Mouse (Mus musculus): Measurements from ENCODE around the gene Sptbn4. TPM values are rescaled to one million over a fixed set of nuclear protein-coding genes. Genes with fewer than 3 reads are reported as not detected.

Sptbn4 gene
- polyA plus RNA-seq, 1 experiment from 2014 or later: 0.45 TPM

DNA sequence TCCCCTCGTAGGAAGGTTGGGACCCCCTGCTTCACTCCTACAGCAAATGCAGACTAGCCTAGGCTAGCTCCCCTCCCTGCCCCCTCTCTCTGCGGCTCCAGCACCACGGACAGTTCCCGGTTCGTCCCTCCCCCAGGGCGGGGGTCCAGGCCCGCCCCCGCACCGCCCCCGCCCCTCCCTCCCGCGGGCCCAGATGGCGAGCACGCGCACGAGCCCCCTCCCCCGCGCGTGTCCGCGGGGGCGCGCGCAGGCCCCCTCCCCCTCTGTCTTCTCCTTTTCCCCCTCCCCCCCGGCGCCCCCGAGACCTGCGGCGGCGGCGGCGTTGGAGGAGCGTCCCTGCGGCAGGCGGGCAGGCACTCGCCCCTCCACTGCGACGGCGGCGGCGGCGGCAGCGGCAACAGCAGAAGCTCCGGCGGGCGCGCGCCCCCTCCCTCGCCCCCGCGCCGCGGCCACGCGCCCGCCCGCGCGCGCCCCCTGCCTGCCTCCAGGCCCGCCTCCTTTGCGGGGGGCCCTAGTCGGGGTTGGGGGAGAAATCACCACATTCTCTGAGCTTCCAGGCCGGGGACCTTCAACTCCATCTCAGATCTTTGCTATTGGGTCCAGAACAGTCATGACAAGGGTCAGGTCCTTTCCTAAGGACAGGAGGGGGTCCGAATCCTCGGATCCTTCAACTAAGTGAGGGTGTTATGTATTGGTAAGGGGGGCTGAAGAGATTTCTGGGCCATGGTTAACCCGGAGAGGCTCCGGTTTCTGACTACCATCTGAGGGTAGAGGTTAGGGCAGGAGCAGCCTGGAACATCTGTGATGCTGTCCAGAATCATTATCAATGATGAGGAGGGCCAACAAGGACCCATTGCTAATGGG is 51.1 kb downstream of the Sptbn4 start:
- peaks cover 66% of the 10 kb centered on the region for H3K27me3 ChIP-seq (replicated peaks)
- H3K36me3 ChIP-seq: no peaks in the 10 kb centered on the region
- peak overlapping the region; percentile 50 for H3K4me3 ChIP-seq (replicated peaks)
- H3K9ac ChIP-seq: no peak overlapping the region
- H3K27ac ChIP-seq: no peak overlapping the region
- H3K4me2 ChIP-seq: peak overlapping the region; percentile 82
- ATAC-seq (ENCODE audit: insufficient read depth, low FRiP score, low read depth): no peak
- peaks cover 10% of the 10 kb centered on the region for H3K4me1 ChIP-seq
- no peaks in the 10 kb centered on the region for H3K9me3 ChIP-seq
- WGBS: 2% methylated on average over 35 of the region's 68 CpGs

DNA sequence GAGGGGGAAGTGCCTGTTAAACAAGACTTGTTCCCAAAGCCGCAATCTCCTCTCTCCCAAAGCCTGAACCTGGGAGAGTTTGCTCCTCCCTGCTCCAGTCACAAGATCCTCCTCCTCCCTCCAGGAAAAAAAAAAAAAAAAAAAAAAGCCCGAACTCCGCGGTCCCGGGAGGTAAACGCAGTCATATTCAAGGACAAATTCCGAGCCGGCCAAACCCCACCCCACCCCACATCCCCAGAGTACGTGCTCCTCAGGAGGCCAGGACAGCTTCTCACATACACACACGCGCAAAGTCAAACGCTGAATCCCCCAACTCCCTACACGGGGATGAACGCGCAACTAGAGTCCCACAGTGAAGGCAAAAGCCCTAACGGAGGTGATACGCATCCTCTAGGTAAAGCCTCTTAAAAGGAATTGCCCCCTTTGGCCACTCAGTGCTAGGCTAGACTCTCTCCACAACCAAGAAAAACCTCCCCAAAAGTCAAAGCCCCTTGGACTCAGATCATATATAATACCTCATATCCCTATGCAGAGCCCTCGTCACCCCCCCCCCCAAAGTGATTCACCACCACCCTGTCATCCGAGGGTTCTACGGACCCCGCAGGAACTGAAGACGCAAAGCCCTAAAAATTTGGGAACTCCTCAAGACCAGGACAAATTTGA is 51.8 kb downstream of the Sptbn4 start:
- Histone ChIP-seq H3K4me2 (peak overlapping the region; percentile 82), H3K4me3 (replicated peaks) (peak overlapping the region; percentile 50), H3K27ac (no peak overlapping the region), H3K4me1 (peaks cover 10% of the 10 kb centered on the region), H3K36me3 (no peaks in the 10 kb centered on the region), H3K9me3 (no peaks in the 10 kb centered on the region), H3K9ac (no peak overlapping the region), H3K27me3 (replicated peaks) (peaks cover 66% of the 10 kb centered on the region)
- no peak for ATAC-seq (ENCODE audit: insufficient read depth, low FRiP score, low read depth)
- WGBS: 4% methylated on average over 21 of the region's 22 CpGs

GRCm38 (mm10) chr7:27391416-27391815 is 56.1 kb downstream of the Sptbn4 start:
- H3K27me3 ChIP-seq (replicated peaks): peaks cover 48% of the 10 kb centered on the region
- WGBS: 35% methylated on average over 16 of the region's 16 CpGs
- no peak overlapping the region for H3K4me2 ChIP-seq
- H3K9ac ChIP-seq: no peak overlapping the region
- ATAC-seq (ENCODE audit: insufficient read depth, low FRiP score, low read depth): no peak
- H3K9me3 ChIP-seq: no peaks in the 10 kb centered on the region
- no peak overlapping the region for H3K27ac ChIP-seq
- H3K4me3 ChIP-seq (replicated peaks): no peak overlapping the region
- H3K4me1 ChIP-seq: peaks cover 7% of the 10 kb centered on the region
- H3K36me3 ChIP-seq: no peaks in the 10 kb centered on the region

DNA sequence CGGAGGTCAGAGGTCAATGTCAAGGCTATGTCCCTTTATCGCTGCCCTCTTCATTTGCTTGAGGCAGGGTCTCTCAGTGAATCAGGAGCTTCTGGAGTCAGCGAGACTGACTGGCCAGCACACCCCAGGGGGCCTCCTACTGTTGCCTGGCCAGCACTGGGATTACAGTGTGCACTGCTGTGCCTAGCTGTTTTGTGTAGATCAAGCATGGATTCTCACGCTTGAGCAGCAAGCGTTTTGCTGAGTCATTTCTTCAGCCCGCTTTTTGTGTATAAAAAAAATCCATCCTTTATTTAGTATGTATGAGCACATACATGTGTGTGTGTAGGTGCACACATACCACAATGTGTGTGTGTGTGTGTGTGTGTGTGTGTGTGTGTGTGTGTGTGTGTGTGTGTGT is 58.3 kb downstream of the Sptbn4 start:
- no peak overlapping the region for H3K9ac ChIP-seq
- H3K4me2 ChIP-seq: no peak overlapping the region
- no peaks in the 10 kb centered on the region for H3K4me1 ChIP-seq
- no peak overlapping the region for H3K27ac ChIP-seq
- H3K4me3 ChIP-seq (replicated peaks): no peak overlapping the region
- no peaks in the 10 kb centered on the region for H3K9me3 ChIP-seq
- ATAC-seq (ENCODE audit: insufficient read depth, low FRiP score, low read depth): no peak
- no peaks in the 10 kb centered on the region for H3K36me3 ChIP-seq
- 63% methylated on average over 6 of the region's 6 CpGs for WGBS
- peaks cover 26% of the 10 kb centered on the region for H3K27me3 ChIP-seq (replicated peaks)

DNA sequence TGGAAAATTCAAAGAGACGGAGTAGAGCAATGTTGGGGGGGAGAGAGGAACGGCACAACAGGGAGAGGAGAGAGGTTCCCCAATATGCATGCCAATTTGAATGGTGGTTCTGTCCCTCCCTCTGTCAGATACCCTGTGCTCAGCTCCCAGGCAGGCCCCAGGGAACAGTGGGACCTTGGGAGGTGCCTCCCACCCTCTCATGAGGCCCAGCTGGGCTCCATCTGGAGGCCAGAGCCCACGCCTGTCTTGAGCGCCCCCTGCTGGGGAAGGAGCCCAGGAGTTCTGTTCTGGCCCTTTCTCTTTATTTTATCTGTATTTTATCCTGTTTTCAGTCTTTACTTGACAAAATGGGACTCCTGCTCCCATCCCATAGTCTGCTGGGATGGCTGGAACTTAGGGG is 62.8 kb downstream of the Sptbn4 start:
- H3K27me3 ChIP-seq (replicated peaks): 0 out of 2 replicates have a peak, but pooled peaks cover 4% of the 10 kb centered on the region
- no peaks in the 10 kb centered on the region for H3K36me3 ChIP-seq
- no peaks in the 10 kb centered on the region for H3K4me1 ChIP-seq
- no peak overlapping the region for H3K4me2 ChIP-seq
- H3K9me3 ChIP-seq: no peaks in the 10 kb centered on the region
- WGBS: 42% methylated on average over 4 of the region's 4 CpGs
- 0 out of 2 replicates have a peak, but pooled peaks have one; percentile 31 for ATAC-seq (ENCODE audit: insufficient read depth, low FRiP score, low read depth)
- H3K9ac ChIP-seq: no peak overlapping the region
- H3K27ac ChIP-seq: no peak overlapping the region
- H3K4me3 ChIP-seq (replicated peaks): no peak overlapping the region

DNA sequence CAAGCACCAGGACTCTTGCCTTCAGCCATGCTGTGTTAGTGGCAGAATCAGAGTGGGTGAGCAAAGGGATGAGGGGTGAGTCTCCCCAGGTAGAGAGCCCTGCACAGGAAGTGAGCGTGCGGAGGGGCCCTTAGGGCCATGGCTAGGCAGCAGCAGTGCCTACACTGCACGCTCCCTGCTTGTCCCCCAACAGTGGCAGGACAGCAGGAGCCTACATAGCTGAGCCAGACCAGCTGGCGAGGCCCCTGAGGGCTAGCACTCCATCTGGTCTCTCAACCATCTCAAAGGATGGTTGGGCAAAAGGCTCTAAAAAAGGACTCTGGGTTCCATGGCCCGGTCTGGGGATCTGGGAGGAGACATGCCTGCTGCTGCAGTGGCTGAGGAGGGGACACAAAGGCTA is 63.4 kb downstream of the Sptbn4 start:
- Histone ChIP-seq H3K9me3 (no peaks in the 10 kb centered on the region), H3K27me3 (replicated peaks) (0 out of 2 replicates have a peak, but pooled peaks cover 4% of the 10 kb centered on the region), H3K9ac (no peak overlapping the region), H3K36me3 (no peaks in the 10 kb centered on the region), H3K4me1 (no peaks in the 10 kb centered on the region), H3K4me3 (replicated peaks) (no peak overlapping the region), H3K4me2 (no peak overlapping the region), H3K27ac (no peak overlapping the region)
- 68% methylated on average over 5 of the region's 5 CpGs for WGBS
- ATAC-seq (ENCODE audit: insufficient read depth, low FRiP score, low read depth): no peak

DNA sequence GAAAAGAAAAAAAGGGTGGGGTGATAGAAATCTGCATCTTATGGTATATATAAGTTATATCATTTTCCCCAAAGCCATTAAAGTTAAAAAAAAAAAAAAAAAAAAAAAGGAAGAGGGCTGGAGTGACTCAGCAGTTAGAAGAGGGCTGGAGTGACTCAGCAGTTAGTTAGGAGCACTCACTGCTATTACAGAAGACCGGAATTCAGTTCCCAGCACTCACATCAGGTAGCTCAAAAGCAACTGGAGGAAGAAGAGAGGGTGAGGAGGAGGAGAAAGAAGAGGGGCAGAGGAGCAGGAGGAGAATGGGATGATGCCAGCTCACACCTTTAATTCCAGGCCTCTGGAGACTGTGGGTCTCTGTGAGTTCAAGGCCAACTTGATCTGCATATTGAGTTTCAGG is 64.3 kb downstream of the Sptbn4 start:
- no peaks in the 10 kb centered on the region for H3K36me3 ChIP-seq

GRCm38 (mm10) chr7:27381560-27381959 is 65.9 kb downstream of the Sptbn4 start:
- Histone ChIP-seq H3K4me1 (no peaks in the 10 kb centered on the region), H3K27ac (no peak overlapping the region), H3K27me3 (replicated peaks) (peaks cover 10% of the 10 kb centered on the region), H3K36me3 (no peaks in the 10 kb centered on the region), H3K9me3 (no peaks in the 10 kb centered on the region), H3K4me3 (replicated peaks) (no peak overlapping the region), H3K9ac (no peak overlapping the region), H3K4me2 (no peak overlapping the region)
- ATAC-seq (ENCODE audit: insufficient read depth, low FRiP score, low read depth): no peak
- 42% methylated on average over 4 of the region's 4 CpGs for WGBS

More for the DNA sequence above, 64.3 kb downstream of the Sptbn4 start:
- Histone ChIP-seq H3K4me2 (no peak overlapping the region), H3K4me3 (replicated peaks) (no peak overlapping the region), H3K9me3 (no peaks in the 10 kb centered on the region), H3K27me3 (replicated peaks) (no peaks in the 10 kb centered on the region), H3K27ac (no peak overlapping the region), H3K9ac (no peak overlapping the region), H3K4me1 (no peaks in the 10 kb centered on the region)
- 86% methylated on average over 1 of the region's 1 CpGs for WGBS
- no peak for ATAC-seq (ENCODE audit: insufficient read depth, low FRiP score, low read depth)

- WGBS: 19% methylated on average over 1 of the region's 1 CpGs
- no peak overlapping the region for H3K27ac ChIP-seq
These were observed 66.5 kb downstream of the Sptbn4 start for GRCm38 (mm10) chr7:27381009-27381408.

DNA sequence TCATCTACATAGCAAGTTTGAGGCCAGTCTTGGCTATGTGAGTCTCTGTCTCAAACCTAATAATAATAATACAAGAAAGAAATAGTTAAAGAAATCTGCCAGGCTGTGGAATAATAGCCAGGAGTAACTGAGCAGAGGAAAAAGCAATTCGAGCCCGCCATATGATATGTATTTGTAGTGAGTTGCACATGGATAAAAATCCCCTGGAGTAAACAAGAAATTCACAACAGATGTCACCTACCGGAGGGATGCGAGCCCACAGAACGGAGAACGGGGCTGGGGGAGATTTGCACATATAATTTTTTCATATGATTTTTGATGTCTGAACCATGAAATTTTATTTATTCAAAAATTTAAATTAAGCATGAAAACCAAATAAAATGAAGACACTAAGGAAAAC is 67.7 kb downstream of the Sptbn4 start:
- Histone ChIP-seq H3K27ac (no peak overlapping the region), H3K4me3 (replicated peaks) (no peak overlapping the region), H3K9ac (no peak overlapping the region), H3K27me3 (replicated peaks) (peaks cover 24% of the 10 kb centered on the region), H3K36me3 (no peaks in the 10 kb centered on the region), H3K9me3 (no peaks in the 10 kb centered on the region), H3K4me1 (0 out of 2 replicates have a peak, but pooled peaks cover 5% of the 10 kb centered on the region), H3K4me2 (no peak overlapping the region)
- ATAC-seq (ENCODE audit: insufficient read depth, low FRiP score, low read depth): no peak
- WGBS: 83% methylated on average over 6 of the region's 6 CpGs

More at GRCm38 (mm10) chr7:27381009-27381408, 66.5 kb downstream of the Sptbn4 start:
- Histone ChIP-seq H3K27me3 (replicated peaks) (peaks cover 14% of the 10 kb centered on the region), H3K4me2 (no peak overlapping the region), H3K4me3 (replicated peaks) (no peak overlapping the region), H3K36me3 (no peaks in the 10 kb centered on the region), H3K9me3 (no peaks in the 10 kb centered on the region), H3K9ac (no peak overlapping the region), H3K4me1 (no peaks in the 10 kb centered on the region)
- no peak for ATAC-seq (ENCODE audit: insufficient read depth, low FRiP score, low read depth)

DNA sequence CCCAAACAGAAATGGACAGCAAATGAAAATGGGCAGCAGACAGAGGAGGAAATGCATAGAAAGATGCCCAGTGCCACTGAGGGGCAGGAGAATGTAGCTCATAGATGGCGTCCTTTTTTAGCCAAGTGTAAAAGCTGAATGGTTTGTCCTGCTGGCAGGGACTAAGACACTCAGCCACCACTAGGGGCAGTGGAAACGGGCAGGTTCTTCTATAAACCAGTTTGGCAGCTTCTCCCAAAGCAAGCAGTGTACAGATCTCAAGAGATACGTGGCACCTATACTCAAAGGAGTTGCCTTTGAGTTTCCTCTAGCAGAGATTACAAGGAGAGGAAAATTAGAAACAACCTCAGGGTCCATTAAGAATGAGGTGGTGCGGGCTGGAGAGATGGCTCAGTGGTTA is 69.1 kb downstream of the Sptbn4 start:
- no peak overlapping the region for H3K9ac ChIP-seq
- 0 out of 2 replicates have a peak, but pooled peaks cover 5% of the 10 kb centered on the region for H3K4me1 ChIP-seq
- 18% methylated on average over 4 of the region's 4 CpGs for WGBS
- no peaks in the 10 kb centered on the region for H3K9me3 ChIP-seq
- H3K36me3 ChIP-seq: no peaks in the 10 kb centered on the region
- no peak overlapping the region for H3K4me2 ChIP-seq
- peak; percentile 71; the same call in 1 of the 2 replicates for ATAC-seq (ENCODE audit: insufficient read depth, low FRiP score, low read depth)
- no peak overlapping the region for H3K27ac ChIP-seq
- H3K27me3 ChIP-seq (replicated peaks): peaks cover 35% of the 10 kb centered on the region
- no peak overlapping the region for H3K4me3 ChIP-seq (replicated peaks)

DNA sequence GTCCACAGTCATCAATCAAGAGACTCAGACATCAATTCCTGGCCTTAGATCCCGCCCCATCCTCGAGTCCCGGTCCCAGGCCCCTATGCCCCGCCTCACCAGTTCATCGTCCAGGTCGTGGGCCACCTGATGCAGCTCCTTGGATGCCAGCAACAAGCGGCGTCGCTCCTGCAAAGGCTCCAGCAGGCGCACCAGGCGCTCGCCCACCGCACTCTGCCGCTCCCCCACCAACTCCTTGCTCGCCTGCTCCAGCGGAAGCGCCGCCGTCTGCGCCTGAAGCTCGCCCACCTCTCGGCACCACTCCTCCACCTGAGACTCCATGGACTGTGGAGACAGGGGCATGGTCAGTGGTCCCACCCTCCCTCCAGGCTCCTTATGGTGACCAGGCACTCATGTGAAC is 72.2 kb downstream of the Sptbn4 start:
- Histone ChIP-seq H3K27ac (no peak overlapping the region), H3K4me2 (peak overlapping the region; percentile 35), H3K4me3 (replicated peaks) (no peak overlapping the region; the same call in 1 of the 2 replicates), H3K36me3 (no peaks in the 10 kb centered on the region), H3K27me3 (replicated peaks) (peaks cover 64% of the 10 kb centered on the region), H3K9me3 (no peaks in the 10 kb centered on the region), H3K4me1 (peaks cover 11% of the 10 kb centered on the region), H3K9ac (no peak overlapping the region)
- ATAC-seq (ENCODE audit: insufficient read depth, low FRiP score, low read depth): no peak
- WGBS: 2% methylated on average over 20 of the region's 22 CpGs
